In the genomic region with DNA sequence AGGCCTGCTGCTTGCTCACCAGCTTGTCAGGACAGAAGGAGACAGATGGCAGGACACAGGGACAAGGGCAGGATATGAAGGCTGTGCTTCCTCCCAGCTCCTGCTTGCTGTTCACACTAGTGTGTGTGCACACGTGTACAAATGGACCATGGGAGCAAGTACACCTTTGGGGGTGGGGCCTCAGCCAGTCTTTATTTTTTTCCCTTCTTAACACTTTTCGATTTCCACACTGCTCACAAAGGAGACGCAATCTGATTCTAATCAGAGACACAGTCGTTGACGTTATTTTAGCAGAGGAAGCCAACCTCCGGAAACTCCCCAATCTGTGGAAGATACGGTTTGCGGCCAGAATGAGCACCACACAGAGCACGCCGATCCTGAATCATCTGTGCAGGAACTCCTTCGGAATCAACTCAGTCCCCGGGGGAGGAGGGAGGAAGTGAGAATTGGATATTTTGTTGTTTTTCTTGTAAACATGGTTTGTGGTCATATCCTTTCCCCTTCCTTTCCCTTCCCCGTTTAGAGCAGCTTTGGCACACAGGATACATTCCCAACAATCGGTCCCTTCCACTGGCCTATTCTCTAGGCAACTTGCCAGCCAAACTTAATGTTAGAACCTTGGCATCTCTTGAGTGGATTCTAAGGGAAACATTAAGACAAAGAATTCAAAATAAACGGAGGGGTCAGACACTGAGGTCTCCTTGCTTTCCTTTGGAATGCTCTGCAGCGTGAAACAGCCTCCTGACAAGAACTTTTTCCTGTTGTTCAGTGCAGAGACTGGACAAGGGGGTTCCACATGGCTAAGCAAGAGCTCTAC, we compare ENCODE assay signal across 9 mouse cellular contexts. TPM values are rescaled to one million over a fixed set of nuclear protein-coding genes. Genes with fewer than 3 reads are reported as not detected.
DNase-seq lines count a peak whose midpoint lies in the region; ATAC-seq and TF ChIP-seq lines count a peak whose summit lies in the region.
"Had no signal": no experiment of that assay in that cellular context is flagged by ENCODE, and none has a peak within 500 bp of the region (broad histone marks: within the 10 kb centered on the region; RNA-seq: fewer than 3 reads in every experiment).

No protein-coding gene starts in this region.

- H3K9ac ChIP-seq in intestine, embryonic 15.5 days: no peak overlapping the region
- H3K9ac ChIP-seq in liver, embryonic 16.5 days (ENCODE audit: low read depth, low read length): no peak overlapping the region

- H3K4me2 ChIP-seq in intestine, embryonic 15.5 days (replicated peaks): 0 out of 2 replicates have a peak overlapping the region, but pooled peaks have one; percentile 9
- H3K4me2 ChIP-seq in liver, embryonic 16.5 days (ENCODE audit: low read depth, low read length): no peak overlapping the region

- peak; percentile 73 for ATAC-seq in intestine, embryonic 15.5 days
- ATAC-seq in liver, embryonic 16.5 days (ENCODE audit: low read depth): peak; percentile 71

- intact Hi-C loops in gastrocnemius, adult 2 months (cut with DNase I): no loop called here

- no peaks in the 10 kb centered on the region for H3K27me3 ChIP-seq in intestine, embryonic 15.5 days (replicated peaks)
- no peaks in the 10 kb centered on the region for H3K27me3 ChIP-seq in liver, embryonic 16.5 days (ENCODE audit: control insufficient read depth, insufficient read depth, low read depth, low read length)

- no peaks in the 10 kb centered on the region for H3K36me3 ChIP-seq in intestine, embryonic 15.5 days
- no peaks in the 10 kb centered on the region for H3K36me3 ChIP-seq in liver, embryonic 16.5 days (ENCODE audit: control insufficient read depth, insufficient read depth)
- H3K36me3 ChIP-seq: G1E had no signal

- no peaks in the 10 kb centered on the region for H3K9me3 ChIP-seq in intestine, embryonic 15.5 days
- no peaks in the 10 kb centered on the region for H3K9me3 ChIP-seq in liver, embryonic 16.5 days (replicated peaks; ENCODE audit: control insufficient read depth, low read length)
- H3K9me3 ChIP-seq: G1E had no signal

- H3K4me1 ChIP-seq in intestine, embryonic 15.5 days (replicated peaks): 0 out of 2 replicates have a peak, but pooled peaks cover 5% of the 10 kb centered on the region
- H3K4me1 ChIP-seq in liver, embryonic 16.5 days (ENCODE audit: control insufficient read depth, low read depth, low read length): no peaks in the 10 kb centered on the region

- H3K4me3 ChIP-seq in gastrocnemius, adult 2 months: peak overlapping the region; percentile 22; the same call in 1 of the 2 replicates
- H3K4me3 ChIP-seq in intestine, embryonic 15.5 days (replicated peaks): no peak overlapping the region
- H3K4me3 ChIP-seq in liver, embryonic 16.5 days (ENCODE audit: low read depth, low read length): no peak overlapping the region

- peak; percentile 27 for DNase-seq in cerebellum, adult 9-11 months
- no peak for DNase-seq in cerebellum, postnatal 14 days
- DNase-seq in CD4-positive, CD25-positive, alpha-beta regulatory T cell, adult 2 months (ENCODE audit: low read depth, low spot score): peak; percentile 83
- DNase-seq in gastrocnemius, adult 2 months: peak; percentile 63
- DNase-seq in yolk sac, embryonic 10.5 days (ENCODE audit: low spot score): peak; percentile 31
- no peak for DNase-seq in frontal cortex, postnatal 25 days (ENCODE audit: low spot score in 2 of 2)

- 56% methylated on average over 16 of the region's 16 CpGs for WGBS in intestine, embryonic 15.5 days
- WGBS in liver, embryonic 16.5 days (ENCODE audit: insufficient replicate concordance): 25% methylated on average over 16 of the region's 16 CpGs

- no peak for TF ChIP-seq CTCF in gastrocnemius, adult 2 months (IDR thresholded peaks at IDR 0.05)

- H3K27ac ChIP-seq in gastrocnemius, adult 2 months: peak overlapping the region; percentile 80
- peak overlapping the region; percentile 46 for H3K27ac ChIP-seq in intestine, embryonic 15.5 days
- peak overlapping the region; percentile 27 for H3K27ac ChIP-seq in liver, embryonic 16.5 days (ENCODE audit: low read length)

RNA-seq across cellular contexts. Expression of gene Rfx8, which starts 6.7 kb away (rescaled TPM):
- not detected for total RNA-seq in gastrocnemius, adult 2 months (2021)
- polyA plus RNA-seq in intestine, embryonic 15.5 days (2015; fragmentation: Nextera tagmentation; extraction: Ambion mirVana): 0.13 and 0.20 TPM in 2 replicates
- polyA plus RNA-seq in liver, embryonic 16.5 days (2015; fragmentation: Nextera tagmentation; extraction: Ambion mirVana): 0.13 and 0.14 TPM in 2 replicates
- polyA plus RNA-seq: G1E had no signal

Comparison
In these comparisons a context has a peak if more than half of its experiments do, and no peak if none do; other contexts are left out.
1. DNase-seq: peak in cerebellum, adult 9-11 months (single experiment), CD4-positive, CD25-positive, alpha-beta regulatory T cell, adult 2 months (single experiment), gastrocnemius, adult 2 months (single experiment) and yolk sac, embryonic 10.5 days (single experiment); none in cerebellum, postnatal 14 days (0 of 2) and frontal cortex, postnatal 25 days (0 of 2).
2. H3K27ac ChIP-seq: peak in every context shown above with its lines; median percentile 80 in gastrocnemius, adult 2 months; 46 in intestine, embryonic 15.5 days; 27 in liver, embryonic 16.5 days.